ENCODE assay signal across 8 mouse cellular contexts in the genomic region with DNA sequence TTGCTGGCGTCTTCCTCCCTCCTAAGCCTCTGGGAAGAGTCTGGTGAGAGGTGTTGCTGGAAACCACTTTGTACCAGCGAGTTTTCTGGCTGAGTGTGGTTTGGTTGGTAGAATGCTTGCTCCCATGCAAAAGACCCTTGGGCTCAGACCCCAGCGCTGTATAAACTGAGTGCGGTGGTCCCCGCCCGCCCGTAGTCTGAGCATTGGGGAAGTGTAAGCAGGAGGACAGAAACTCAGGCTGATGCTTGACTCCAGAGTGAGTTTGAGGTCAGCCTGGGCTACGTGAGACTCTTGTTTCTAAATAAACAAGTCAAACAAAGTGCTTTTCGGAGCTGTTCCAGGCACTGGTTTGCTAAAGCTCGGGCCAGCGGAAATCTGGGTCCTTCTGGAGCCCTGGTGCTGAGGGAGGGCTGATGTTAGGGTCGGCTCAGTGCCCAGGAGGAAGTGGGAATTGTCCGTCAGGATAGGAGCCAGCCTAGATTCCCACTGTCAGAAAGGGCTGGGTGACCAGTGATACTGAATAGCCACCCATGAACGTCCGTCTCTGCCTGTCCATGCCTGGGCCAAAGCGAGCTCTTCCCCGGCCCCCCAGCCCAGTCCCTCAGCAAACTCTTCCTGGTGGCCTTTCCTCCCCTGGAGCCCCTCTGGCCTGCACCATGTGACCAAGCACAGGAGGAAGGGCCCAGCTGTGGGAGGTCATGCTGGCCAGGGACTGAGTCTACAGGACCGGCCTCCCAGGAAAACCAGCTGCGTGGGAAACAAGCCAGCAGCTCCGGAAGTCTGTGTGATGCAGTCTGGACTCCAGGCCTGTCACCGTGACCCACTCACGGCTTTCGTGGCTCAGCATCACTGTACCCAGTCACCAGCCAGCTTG.
DNase-seq lines count a peak whose midpoint lies in the region; ATAC-seq lines count a peak whose summit lies in the region.

No protein-coding gene starts in this region.

- ATAC-seq in hindbrain, embryonic 16.5 days = no peak
- no peak for ATAC-seq in liver, embryonic 13.5 days (ENCODE audit: low read depth)
- ATAC-seq in inflammation-experienced regulatory T-cells, adult 6 months = no peak

- peak overlapping the region; percentile 64 for H3K27ac ChIP-seq in hindbrain, embryonic 16.5 days (ENCODE audit: low read depth, low read length)
- peak overlapping the region; percentile 39 for H3K27ac ChIP-seq in liver, embryonic 13.5 days

- no peaks in the 10 kb centered on the region for H3K36me3 ChIP-seq in hindbrain, embryonic 16.5 days (ENCODE audit: control insufficient read depth, insufficient read depth, low read length)
- no peaks in the 10 kb centered on the region for H3K36me3 ChIP-seq in liver, embryonic 13.5 days

- no peak overlapping the region for H3K4me2 ChIP-seq in hindbrain, embryonic 16.5 days (ENCODE audit: low read length)
- H3K4me2 ChIP-seq in liver, embryonic 13.5 days = no peak overlapping the region

- H3K4me1 ChIP-seq in hindbrain, embryonic 16.5 days (ENCODE audit: control insufficient read depth, insufficient read depth, low read depth, low read length) = peaks cover 63% of the 10 kb centered on the region
- H3K4me1 ChIP-seq in liver, embryonic 13.5 days (replicated peaks) = peaks cover 93% of the 10 kb centered on the region

- H3K9ac ChIP-seq in hindbrain, embryonic 16.5 days (ENCODE audit: low read depth, low read length) = no peak overlapping the region; the same call in 1 of the 2 replicates
- H3K9ac ChIP-seq in liver, embryonic 13.5 days = no peak overlapping the region

- WGBS in hindbrain, embryonic 16.5 days = 67% methylated on average over 23 of the region's 23 CpGs
- WGBS in liver, embryonic 13.5 days (ENCODE audit: insufficient replicate concordance) = 65% methylated on average over 23 of the region's 23 CpGs

- intact Hi-C loops in gastrocnemius, postnatal 14 days (cut with DNase I; ENCODE audit: low total_unique reads) = loop anchor here (5.0 to 10.0 kb wide), 3 partner anchors 40 to 77 kb away; no protein-coding TSS in a partner anchor

- H3K27me3 ChIP-seq in hindbrain, embryonic 16.5 days (replicated peaks; ENCODE audit: control insufficient read depth, insufficient read depth, low read length) = no peaks in the 10 kb centered on the region
- H3K27me3 ChIP-seq in liver, embryonic 13.5 days = no peaks in the 10 kb centered on the region

- no peaks in the 10 kb centered on the region for H3K9me3 ChIP-seq in hindbrain, embryonic 16.5 days (ENCODE audit: control insufficient read depth, low read length)
- H3K9me3 ChIP-seq in liver, embryonic 13.5 days (replicated peaks) = no peaks in the 10 kb centered on the region

- DNase-seq in urinary bladder, postnatal 14 days (ENCODE audit: low spot score) = peak; percentile 67
- DNase-seq in urinary bladder, postnatal 10 days (ENCODE audit: low spot score) = no peak
- DNase-seq in gastrocnemius, postnatal 14 days = peak; percentile 90
- DNase-seq in liver, embryonic 13.5 days = no peak
- DNase-seq in retina, postnatal 1 day = peak; percentile 61
- no peak for DNase-seq in cerebellum, postnatal 4 days (ENCODE audit: low spot score in 2 of 2)

- no peak overlapping the region for H3K4me3 ChIP-seq in hindbrain, embryonic 16.5 days (ENCODE audit: low read length)
- H3K4me3 ChIP-seq in liver, embryonic 13.5 days (replicated peaks) = no peak overlapping the region

Comparison
In these comparisons a context has a peak if more than half of its experiments do, and no peak if none do; other contexts are left out.
1. DNase-seq: peak in urinary bladder, postnatal 14 days (single experiment), gastrocnemius, postnatal 14 days (single experiment) and retina, postnatal 1 day (single experiment); none in urinary bladder, postnatal 10 days (single experiment), liver, embryonic 13.5 days (single experiment) and cerebellum, postnatal 4 days (0 of 2).